Mouse (Mus musculus) forebrain, embryonic 11.5 days (tissue): Measurements from ENCODE around the gene Sertm1. TPM values are rescaled to one million over a fixed set of nuclear protein-coding genes. Genes with fewer than 3 reads are reported as not detected.

Experiments
- ATAC-seq: fragments of 200-750 bp; cut with Nextera tagmentation; replicated peaks from 2 replicates; pipeline ENCODE4 v1.8.0; 2017; ENCODE audit warnings: moderate TSS enrichment; ENCODE audit not compliant: low FRiP score
- DNase-seq: peaks from one replicate; pipeline ENCODE4 v3.0.0-alpha.2; 2017; ENCODE audit warnings: low spot score
- H3K27ac ChIP-seq: fragments of 300-500 bp; sonication (generic); 2 replicates; pipeline ENCODE4 v1.5.1; 2014; ENCODE audit warnings: low read depth, low read length
- H3K27me3 ChIP-seq: fragments of 300-500 bp; sonication (generic); 2 replicates; pipeline ENCODE4 v1.6.1; 2014; ENCODE audit warnings: mild to moderate bottlenecking, low read length, mixed read lengths; ENCODE audit not compliant: control insufficient read depth, insufficient read depth
- H3K36me3 ChIP-seq: fragments of 300-500 bp; sonication (generic); 2 replicates; pipeline ENCODE4 v1.6.1; 2014; ENCODE audit warnings: mild to moderate bottlenecking, low read length, moderate library complexity, mixed read lengths; ENCODE audit not compliant: control insufficient read depth, insufficient read depth
- H3K4me1 ChIP-seq: fragments of 300-500 bp; sonication (generic); replicated peaks from 2 replicates; pipeline ENCODE4 v1.6.1; 2014; ENCODE audit warnings: low read length, mixed read lengths; ENCODE audit not compliant: control insufficient read depth, insufficient read depth
- H3K4me2 ChIP-seq: fragments of 300-500 bp; sonication (generic); 2 replicates; pipeline ENCODE4 v1.6.1; 2014; ENCODE audit warnings: low read depth, mild to moderate bottlenecking, low read length, moderate library complexity, mixed read lengths; ENCODE audit not compliant: severe bottlenecking
- H3K4me3 ChIP-seq: fragments of 300-500 bp; sonication (generic); 2 replicates; pipeline ENCODE4 v1.5.1; 2014; ENCODE audit warnings: low read depth, low read length
- H3K9ac ChIP-seq: fragments of 300-500 bp; sonication (generic); 2 replicates; pipeline ENCODE4 v1.6.1; 2014; ENCODE audit warnings: low read length
- H3K9me3 ChIP-seq: fragments of 300-500 bp; sonication (generic); 2 replicates; pipeline ENCODE4 v1.6.1; 2016; ENCODE audit warnings: low read length, mixed read lengths; ENCODE audit not compliant: control insufficient read depth
- WGBS: fragments of 180-500 bp; shearing (Covaris S2); extraction: QIAGEN DNeasy Blood & Tissue Kit; methylation state at CpG from one replicate; pipeline ENCODE4 v1.1.7; 2014; 5-methylcytosine and 5-hydroxymethylcytosine counted together
- polyA plus RNA-seq: library from polyadenylated mRNA; unstranded; fragments of >200 nt; fragmentation: Nextera tagmentation; extraction: Ambion mirVana; gene quantifications from 2 replicates; pipeline ENCODE4 v1.2.1, GENCODE M21; 2014

Sertm1 gene
- polyA plus RNA-seq, 1 experiment from 2014 or later = 0.73 TPM

DNA sequence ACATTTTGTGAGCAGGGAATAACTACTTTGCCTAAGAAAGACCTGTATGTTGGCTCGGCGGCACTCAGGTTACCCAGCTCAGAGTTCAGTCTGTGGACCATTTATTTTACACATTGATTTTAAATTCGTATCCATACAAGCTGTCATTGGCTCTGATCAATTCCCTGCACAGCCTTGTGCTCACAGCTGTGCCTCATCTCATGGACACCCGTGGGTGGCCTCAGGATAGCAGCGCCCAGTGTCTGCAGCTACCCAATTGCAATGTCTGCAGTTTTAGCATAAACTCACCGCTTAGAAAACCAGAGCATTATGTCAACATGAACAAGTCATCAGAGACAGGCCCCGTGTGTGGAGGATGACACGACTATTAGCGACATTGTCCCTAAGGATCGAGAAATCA lies 17.7 kb downstream of the Sertm1 start:
- 93% methylated on average over 10 of the region's 10 CpGs for WGBS

DNA sequence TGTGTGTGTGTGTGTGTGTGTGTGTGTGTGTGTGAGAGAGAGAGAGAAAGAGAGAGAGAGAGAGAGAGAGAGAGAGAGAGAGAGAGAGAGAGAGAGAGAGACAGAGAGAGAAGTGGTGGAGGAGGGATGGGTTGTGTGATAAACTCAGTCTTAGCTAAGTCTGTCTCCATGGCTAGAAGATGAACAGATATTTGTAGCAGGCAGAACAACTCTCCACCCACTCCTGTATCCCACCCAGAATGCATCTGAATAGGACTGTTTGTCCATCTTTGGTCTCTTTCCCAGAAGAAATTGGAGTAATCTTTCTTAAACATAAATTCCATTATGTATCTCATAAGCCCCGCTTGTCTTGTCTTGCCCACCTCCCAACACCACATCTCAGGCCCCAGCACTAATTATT lies 20.8 kb downstream of the Sertm1 start:
- H3K27me3 ChIP-seq = no peaks in the 10 kb centered on the region
- H3K9me3 ChIP-seq = no peaks in the 10 kb centered on the region
- no peak overlapping the region for H3K4me2 ChIP-seq
- H3K27ac ChIP-seq = no peak overlapping the region
- DNase-seq (no peak), ATAC-seq (no peak)
- H3K9ac ChIP-seq = no peak overlapping the region
- 72% methylated on average over 1 of the region's 1 CpGs for WGBS
- no peaks in the 10 kb centered on the region for H3K4me1 ChIP-seq
- no peak overlapping the region for H3K4me3 ChIP-seq
- H3K36me3 ChIP-seq = no peaks in the 10 kb centered on the region

More for the DNA sequence above, 17.7 kb downstream of the Sertm1 start:
- H3K4me3 ChIP-seq = no peak overlapping the region
- no peaks in the 10 kb centered on the region for H3K4me1 ChIP-seq
- H3K9me3 ChIP-seq = no peaks in the 10 kb centered on the region
- H3K9ac ChIP-seq = no peak overlapping the region
- no peaks in the 10 kb centered on the region for H3K36me3 ChIP-seq
- no peaks in the 10 kb centered on the region for H3K27me3 ChIP-seq
- no peak overlapping the region for H3K27ac ChIP-seq
- DNase-seq = no peak
- no peak overlapping the region for H3K4me2 ChIP-seq
- no peak for ATAC-seq

DNA sequence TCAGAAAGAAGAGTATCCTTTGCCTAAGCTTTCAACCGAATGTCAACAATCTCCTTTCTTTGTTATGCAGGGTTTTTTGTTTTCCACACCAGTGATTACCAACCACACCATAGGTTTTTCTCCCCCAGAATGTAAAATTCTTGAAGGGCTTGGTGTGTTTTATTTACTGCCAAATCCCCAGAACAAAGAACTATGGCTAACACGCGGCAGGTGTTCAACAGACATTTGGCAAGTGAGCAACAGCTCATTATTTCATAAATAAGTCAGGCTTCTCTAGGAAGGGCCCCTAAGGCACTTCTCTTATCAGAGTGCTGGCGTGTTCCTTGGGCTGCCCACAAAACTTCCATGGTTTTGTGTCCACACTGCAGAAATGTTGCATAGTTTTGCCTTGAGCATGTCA lies 23.5 kb downstream of the Sertm1 start:
- H3K36me3 ChIP-seq = no peaks in the 10 kb centered on the region
- no peak overlapping the region for H3K9ac ChIP-seq
- H3K27me3 ChIP-seq = no peaks in the 10 kb centered on the region
- ATAC-seq (no peak), DNase-seq (no peak)
- H3K4me2 ChIP-seq = no peak overlapping the region
- no peak overlapping the region for H3K4me3 ChIP-seq
- H3K27ac ChIP-seq = no peak overlapping the region
- WGBS = 37% methylated on average over 4 of the region's 4 CpGs
- no peaks in the 10 kb centered on the region for H3K4me1 ChIP-seq
- H3K9me3 ChIP-seq = no peaks in the 10 kb centered on the region

DNA sequence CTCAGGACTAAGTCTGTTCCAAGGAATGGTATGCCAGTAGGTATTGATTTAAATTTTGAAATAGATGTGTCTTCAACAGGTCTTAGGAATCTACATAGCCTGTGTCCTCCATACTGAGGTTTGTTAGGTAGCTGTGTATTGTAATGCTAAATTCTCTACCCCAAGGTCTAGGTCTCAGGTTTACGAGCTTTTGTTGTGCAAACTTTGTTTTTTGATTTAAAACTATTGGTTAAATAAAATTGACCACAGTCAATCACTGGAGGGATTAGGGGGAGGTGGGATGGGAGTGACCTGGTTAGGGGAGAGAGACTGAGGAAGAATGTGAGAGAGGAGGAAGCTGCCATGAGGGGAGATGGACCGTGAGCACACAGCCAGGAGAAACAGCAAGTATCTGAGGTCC lies 29.2 kb downstream of the Sertm1 start:
- Histone ChIP-seq H3K27me3 (no peaks in the 10 kb centered on the region), H3K9me3 (no peaks in the 10 kb centered on the region), H3K4me2 (no peak overlapping the region), H3K4me3 (no peak overlapping the region), H3K9ac (no peak overlapping the region), H3K4me1 (no peaks in the 10 kb centered on the region), H3K36me3 (no peaks in the 10 kb centered on the region), H3K27ac (no peak overlapping the region)
- DNase-seq (no peak), ATAC-seq (no peak)
- 76% methylated on average over 2 of the region's 2 CpGs for WGBS

Other genes starting within 250 kb of the Sertm1 start
- 123 and 129 TPM in 2 replicates for gene Supt20, start 223.1 kb downstream of the Sertm1 start, polyA plus RNA-seq
- 1.0 and 1.8 TPM in 2 replicates for gene Gm21958, start 201.5 kb downstream of the Sertm1 start, polyA plus RNA-seq
- gene Exosc8, start 180.5 kb downstream of the Sertm1 start, polyA plus RNA-seq = 166 and 176 TPM in 2 replicates
- 37.7 and 39.4 TPM in 2 replicates for gene Alg5, start 180.3 kb downstream of the Sertm1 start, polyA plus RNA-seq
- gene Smad9, start 160.3 kb downstream of the Sertm1 start, polyA plus RNA-seq = 0.32 and 0.33 TPM in 2 replicates
- gene Rfxap, start 108.1 kb downstream of the Sertm1 start, polyA plus RNA-seq = 57.6 and 65.6 TPM in 2 replicates
- 3.6 TPM in 2 replicates for gene Ccna1, start 139.6 kb upstream of the Sertm1 start, polyA plus RNA-seq
- gene Spg20, start 196.2 kb upstream of the Sertm1 start, polyA plus RNA-seq = 53.3 and 53.6 TPM in 2 replicates
- gene Ccdc169, start 221.5 kb upstream of the Sertm1 start, polyA plus RNA-seq = 0.08 and 0.12 TPM in 2 replicates